Comparison of ENCODE assay signal across 21 mouse cellular contexts in genomic region chr13:59206186-59206585, GRCm38 (mm10).
DNase-seq lines count a peak whose midpoint lies in the region; ATAC-seq lines count a peak whose summit lies in the region.
"Had no signal": no experiment of that assay in that cellular context is flagged by ENCODE, and none has a peak within 500 bp of the region (broad histone marks: within the 10 kb centered on the region; RNA-seq: fewer than 3 reads in every experiment).

No protein-coding gene starts in this region.

- peak; percentile 28 for DNase-seq in heart, adult 11 months
- DNase-seq in heart, postnatal 36 days = no peak
- no peak for DNase-seq in hindbrain, embryonic 10.5 days (ENCODE audit: low spot score)
- no peak for DNase-seq in lung, postnatal 14 days
- DNase-seq: adrenal gland, adult 2 months; adrenal gland, adult 8-10 months; adrenal gland, postnatal 10 days; adrenal gland, postnatal 14 days; adrenal gland, postnatal 25 days; adrenal gland, postnatal 36 days; B cell, adult 2 months; cerebellum, adult 11 months; cerebellum, adult 11-12 months; cerebellum, adult 18-20 months had no signal

- 0 out of 2 replicates have a peak overlapping the region, but pooled peaks have one; percentile 18 for H3K27ac ChIP-seq in hindbrain, embryonic 10.5 days
- H3K27ac ChIP-seq in hindbrain, embryonic 16.5 days (ENCODE audit: low read depth, low read length) = no peak overlapping the region

- intact Hi-C loops in heart, postnatal 36 days (cut with DNase I) = no loop called here

- no peak overlapping the region for H3K4me3 ChIP-seq in hindbrain, embryonic 10.5 days
- no peak overlapping the region for H3K4me3 ChIP-seq in hindbrain, embryonic 16.5 days (ENCODE audit: low read length)

- H3K4me2 ChIP-seq in hindbrain, embryonic 16.5 days (ENCODE audit: low read length) = no peak overlapping the region

- no peaks in the 10 kb centered on the region for H3K27me3 ChIP-seq in hindbrain, embryonic 10.5 days (ENCODE audit: insufficient read depth, poor library complexity, severe bottlenecking)
- no peaks in the 10 kb centered on the region for H3K27me3 ChIP-seq in hindbrain, embryonic 16.5 days (replicated peaks; ENCODE audit: control insufficient read depth, insufficient read depth, low read length)
- H3K27me3 ChIP-seq: CH12.LX had no signal

- ATAC-seq in hindbrain, embryonic 16.5 days = no peak
- peak; percentile 53 to 54; a peak in 2 of 4 replicates for ATAC-seq in hematopoietic stem cell, adult 5-6 weeks (replicated peaks in 1 of 2; ENCODE audit: insufficient read depth in 1 of 2, low FRiP score in 2 of 2, low TSS enrichment in 1 of 2, low read depth in 1 of 2, poor library complexity in 2 of 2, severe bottlenecking in 2 of 2)
- ATAC-seq: activated CD4-positive, CD25-positive, alpha-beta regulatory T cell, adult 4 months; CD4-positive, CD25-positive, alpha-beta regulatory T cell, adult 4 months; Patski had no signal

- no peaks in the 10 kb centered on the region for H3K9me3 ChIP-seq in hindbrain, embryonic 10.5 days
- no peaks in the 10 kb centered on the region for H3K9me3 ChIP-seq in hindbrain, embryonic 16.5 days (ENCODE audit: control insufficient read depth, low read length)

- no peaks in the 10 kb centered on the region for H3K36me3 ChIP-seq in hindbrain, embryonic 10.5 days
- H3K36me3 ChIP-seq in hindbrain, embryonic 16.5 days (ENCODE audit: control insufficient read depth, insufficient read depth, low read length) = no peaks in the 10 kb centered on the region
- H3K36me3 ChIP-seq: G1E had no signal

- no peak overlapping the region for H3K9ac ChIP-seq in hindbrain, embryonic 16.5 days (ENCODE audit: low read depth, low read length)

- H3K4me1 ChIP-seq in hindbrain, embryonic 10.5 days (replicated peaks) = peaks cover 16% of the 10 kb centered on the region
- no peaks in the 10 kb centered on the region; the same call in 1 of the 2 replicates for H3K4me1 ChIP-seq in hindbrain, embryonic 16.5 days (ENCODE audit: control insufficient read depth, insufficient read depth, low read depth, low read length)

- 90% methylated on average over 3 of the region's 3 CpGs for WGBS in hindbrain, embryonic 10.5 days
- WGBS in hindbrain, embryonic 16.5 days = 89% methylated on average over 3 of the region's 3 CpGs
